Mouse (Mus musculus) heart, adult 2 months (tissue): Measurements from ENCODE around the gene Anln.

Experiments used
- CTCF ChIP-seq: fragments of 200-600 bp; IDR thresholded peaks from 2 replicates; pipeline ENCODE4 v1.8.1; 2022; ENCODE audit warnings: antibody characterized with exemption, mild to moderate bottlenecking, moderate library complexity
- EP300 ChIP-seq: fragments of 200-500 bp; IDR thresholded peaks from 2 replicates; pipeline ENCODE4 v1.6.1; 2011; ENCODE audit warnings: low read depth, low read length, control low read depth; ENCODE audit not compliant: insufficient read depth

DNA sequence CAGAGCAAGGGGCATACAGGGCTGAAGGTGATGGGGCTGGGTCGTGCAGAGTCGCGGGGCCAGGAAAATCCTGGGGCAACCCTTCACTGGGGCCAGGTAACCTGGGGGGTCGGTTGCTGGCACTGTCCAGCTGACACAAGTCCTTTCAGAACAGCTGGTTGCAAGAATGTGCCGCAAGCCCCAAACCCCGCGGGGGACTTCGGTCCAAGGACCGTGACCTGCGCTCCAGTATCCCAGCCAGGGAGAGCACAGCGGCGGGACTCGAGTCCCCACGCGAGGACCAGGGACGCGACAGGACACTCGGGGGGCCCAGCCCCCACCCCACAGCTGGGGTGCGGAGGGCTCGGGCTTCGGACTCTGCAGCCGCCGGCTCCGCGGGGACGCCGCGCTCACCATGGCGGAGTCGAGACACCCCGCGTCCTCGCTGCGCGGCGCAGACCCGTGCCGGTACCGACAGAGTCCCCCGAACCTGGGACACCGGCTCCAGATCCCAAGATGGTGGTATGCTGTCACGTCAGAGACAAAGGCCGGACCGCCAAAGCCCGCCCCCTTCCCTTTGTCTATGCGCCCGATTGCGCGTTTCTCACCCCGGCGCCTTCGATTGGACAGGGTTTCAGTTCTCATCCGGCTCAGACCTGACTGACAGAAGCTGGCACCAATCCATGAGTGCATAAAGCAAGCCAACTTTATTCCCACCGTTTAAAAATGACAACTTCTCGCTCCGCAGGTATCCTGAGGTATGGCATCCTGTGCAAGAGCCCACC lies 81.7 kb downstream of the Anln start, which contains the start of gene Zfp810:
- TF ChIP-seq CTCF (no peak), EP300 (no peak)
